Mouse (Mus musculus) hindbrain, embryonic 14.5 days (tissue): Measurements from ENCODE around the gene Sptb. TPM values are rescaled to one million over a fixed set of nuclear protein-coding genes. Genes with fewer than 3 reads are reported as not detected.

ENCODE experiments used
- ATAC-seq: fragments of 200-750 bp; cut with Nextera tagmentation; 2 replicates; pipeline ENCODE4 v1.8.0; 2017; ENCODE audit warnings: moderate number of reproducible peaks, mild to moderate bottlenecking, moderate TSS enrichment, moderate library complexity; ENCODE audit not compliant: low FRiP score
- DNase-seq: peaks from one replicate; pipeline ENCODE4 v3.0.0-alpha.2; 2015; ENCODE audit warnings: low spot score
- H3K27ac ChIP-seq: fragments of 300-500 bp; sonication (generic); 2 replicates; pipeline ENCODE4 v1.5.1; 2014; ENCODE audit warnings: mild to moderate bottlenecking, moderate library complexity
- H3K27me3 ChIP-seq: fragments of 300-500 bp; sonication (generic); 2 replicates; pipeline ENCODE4 v1.6.1; 2014; ENCODE audit warnings: mild to moderate bottlenecking, low read length, mixed read lengths; ENCODE audit not compliant: control insufficient read depth, insufficient read depth
- H3K36me3 ChIP-seq: fragments of 300-500 bp; sonication (generic); replicated peaks from 2 replicates; pipeline ENCODE4 v1.6.1; 2014; ENCODE audit not compliant: control insufficient read depth, insufficient read depth
- H3K4me1 ChIP-seq: fragments of 300-500 bp; sonication (generic); replicated peaks from 2 replicates; pipeline ENCODE4 v1.6.1; 2014; ENCODE audit warnings: antibody characterized with exemption, low read length, mixed read lengths; ENCODE audit not compliant: control insufficient read depth, insufficient read depth
- H3K4me2 ChIP-seq: fragments of 300-500 bp; sonication (generic); replicated peaks from 2 replicates; pipeline ENCODE4 v1.6.1; 2014; ENCODE audit warnings: mild to moderate bottlenecking, moderate library complexity
- H3K4me3 ChIP-seq: fragments of 300-500 bp; sonication (generic); replicated peaks from 2 replicates; pipeline ENCODE4 v1.5.1; 2014; ENCODE audit warnings: mild to moderate bottlenecking, low read length
- H3K9ac ChIP-seq: fragments of 300-500 bp; sonication (generic); 2 replicates; pipeline ENCODE4 v1.6.1; 2014
- H3K9me3 ChIP-seq: fragments of 300-500 bp; sonication (generic); 2 replicates; pipeline ENCODE4 v1.6.1; 2016; ENCODE audit warnings: low read length; ENCODE audit not compliant: control insufficient read depth
- WGBS: fragments of 180-500 bp; shearing (Covaris S2); extraction: QIAGEN DNeasy Blood & Tissue Kit; methylation state at CpG from one replicate; pipeline ENCODE4 v1.1.7; 2014; 5-methylcytosine and 5-hydroxymethylcytosine counted together
- polyA plus RNA-seq: library from polyadenylated mRNA; unstranded; fragments of >200 nt; fragmentation: Nextera tagmentation; extraction: Ambion mirVana; gene quantifications from 2 replicates; pipeline ENCODE4 v1.2.1, GENCODE M21; 2014

The Sptb gene
- polyA plus RNA-seq, 1 experiment from 2014 or later, result 11.3 TPM

DNA sequence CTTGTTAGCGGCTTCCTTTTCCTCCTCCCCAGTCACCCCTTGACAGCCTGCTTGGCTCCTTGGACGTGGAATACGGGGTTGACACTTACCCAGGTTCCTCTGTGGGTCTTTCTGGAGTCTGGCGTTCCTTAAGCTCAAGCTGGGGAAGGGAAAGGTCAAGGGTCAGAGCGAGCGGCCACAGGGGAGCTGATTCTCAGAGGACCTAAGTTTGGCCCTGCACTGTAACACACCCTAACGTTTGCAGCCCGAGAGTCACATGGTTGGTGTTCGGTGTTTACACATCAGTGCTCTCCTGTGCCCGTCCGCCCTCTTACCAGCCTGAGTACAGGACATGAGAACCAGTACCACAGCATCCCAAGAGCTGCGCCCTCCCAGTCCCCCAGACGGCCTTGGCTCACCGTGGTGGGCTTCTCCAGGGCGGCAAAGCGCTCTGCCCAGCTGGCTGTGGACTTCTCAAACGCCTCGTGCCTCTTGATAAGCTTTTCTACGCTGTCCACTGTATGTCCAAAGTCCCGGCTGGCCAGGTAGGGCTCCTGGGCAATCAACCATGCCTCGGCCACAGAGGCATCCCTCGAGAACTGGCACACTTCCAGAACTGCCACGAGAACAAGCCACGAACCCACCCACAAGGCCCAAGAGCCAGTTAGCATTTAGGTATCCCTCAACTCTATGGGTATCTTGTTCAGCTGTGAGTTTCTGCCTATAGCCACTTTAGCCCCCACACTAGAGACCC lies 112.0 kb downstream of the Sptb start:
- H3K9ac ChIP-seq, result no peak overlapping the region
- H3K4me3 ChIP-seq, result no peak overlapping the region
- 80% methylated on average over 24 of the region's 24 CpGs for WGBS
- no peaks in the 10 kb centered on the region for H3K9me3 ChIP-seq
- H3K27me3 ChIP-seq, result no peaks in the 10 kb centered on the region
- no peak overlapping the region for H3K4me2 ChIP-seq
- DNase-seq, result no peak
- H3K36me3 ChIP-seq, result no peaks in the 10 kb centered on the region
- no peak overlapping the region for H3K27ac ChIP-seq
- peaks cover 8% of the 10 kb centered on the region; the same call in 1 of the 2 replicates for H3K4me1 ChIP-seq
- no peak for ATAC-seq

DNA sequence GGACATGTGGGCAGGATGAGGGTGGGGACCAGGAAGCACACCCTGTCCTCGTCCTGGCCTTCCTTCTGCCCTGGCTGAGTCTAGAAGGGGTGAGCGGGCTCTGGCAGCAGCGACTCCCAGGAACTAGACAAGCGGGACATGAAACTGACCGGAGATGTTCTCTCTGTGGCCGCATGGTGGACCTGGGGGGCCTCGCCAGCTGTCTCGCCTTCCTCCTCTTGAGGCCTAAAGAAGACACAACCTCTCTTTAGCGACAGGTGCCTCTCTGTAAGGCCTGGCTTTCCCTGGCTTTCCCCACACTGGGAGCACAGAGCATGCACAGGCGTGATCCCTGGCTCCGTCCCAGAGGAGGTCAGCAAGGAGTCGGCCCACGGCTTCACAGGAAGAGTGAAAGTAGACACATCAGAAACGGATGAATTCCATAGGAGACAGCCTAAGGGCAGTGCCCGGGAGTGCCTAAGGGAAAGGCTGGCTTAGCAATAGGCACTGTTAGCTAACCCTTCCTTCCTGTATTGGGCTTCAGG lies 112.7 kb downstream of the Sptb start:
- DNase-seq, result no peak
- ATAC-seq, result no peak
- Histone ChIP-seq H3K9me3 (no peaks in the 10 kb centered on the region), H3K4me1 (peaks cover 8% of the 10 kb centered on the region; the same call in 1 of the 2 replicates), H3K36me3 (no peaks in the 10 kb centered on the region), H3K4me2 (no peak overlapping the region), H3K27me3 (no peaks in the 10 kb centered on the region), H3K27ac (no peak overlapping the region), H3K9ac (no peak overlapping the region), H3K4me3 (no peak overlapping the region)
- WGBS, result 79% methylated on average over 15 of the region's 15 CpGs

- Histone ChIP-seq H3K9me3 (no peaks in the 10 kb centered on the region), H3K36me3 (no peaks in the 10 kb centered on the region), H3K27ac (no peak overlapping the region), H3K27me3 (no peaks in the 10 kb centered on the region), H3K4me1 (peaks cover 8% of the 10 kb centered on the region; the same call in 1 of the 2 replicates), H3K9ac (no peak overlapping the region), H3K4me3 (no peak overlapping the region), H3K4me2 (no peak overlapping the region)
- DNase-seq (peak; percentile 76), ATAC-seq (peak; percentile 37; the same call in 1 of the 2 replicates)
- WGBS, result 63% methylated on average over 15 of the region's 15 CpGs
Observed at GRCm38 (mm10) chr12:76596292-76597023, 113.9 kb downstream of the Sptb start.

- Histone ChIP-seq H3K4me3 (no peak overlapping the region), H3K36me3 (no peaks in the 10 kb centered on the region), H3K9ac (no peak overlapping the region), H3K27me3 (no peaks in the 10 kb centered on the region), H3K4me2 (no peak overlapping the region), H3K4me1 (peaks cover 8% of the 10 kb centered on the region; the same call in 1 of the 2 replicates), H3K9me3 (no peaks in the 10 kb centered on the region), H3K27ac (no peak overlapping the region)
- no peak for DNase-seq
- no peak for ATAC-seq
- 64% methylated on average over 2 of the region's 2 CpGs for WGBS
Observed at GRCm38 (mm10) chr12:76595830-76596229, 114.5 kb downstream of the Sptb start.

- Histone ChIP-seq H3K27me3 (no peaks in the 10 kb centered on the region), H3K4me3 (no peak overlapping the region), H3K36me3 (no peaks in the 10 kb centered on the region), H3K9ac (no peak overlapping the region), H3K4me1 (peaks cover 8% of the 10 kb centered on the region; the same call in 1 of the 2 replicates), H3K4me2 (no peak overlapping the region), H3K9me3 (no peaks in the 10 kb centered on the region), H3K27ac (peak overlapping the region; percentile 2; the same call in 1 of the 2 replicates)
- ATAC-seq (no peak), DNase-seq (no peak)
- WGBS, result 61% methylated on average over 3 of the region's 3 CpGs
Observed at GRCm38 (mm10) chr12:76594556-76594955, 115.8 kb downstream of the Sptb start.

GRCm38 (mm10) chr12:76593839-76594322 lies 116.5 kb downstream of the Sptb start:
- H3K4me2 ChIP-seq, result no peak overlapping the region
- H3K27me3 ChIP-seq, result no peaks in the 10 kb centered on the region
- DNase-seq (no peak), ATAC-seq (0 out of 2 replicates have a peak, but pooled peaks have one; percentile 23)
- peaks cover 8% of the 10 kb centered on the region; the same call in 1 of the 2 replicates for H3K4me1 ChIP-seq
- no peak overlapping the region for H3K4me3 ChIP-seq
- H3K9me3 ChIP-seq, result no peaks in the 10 kb centered on the region
- peak overlapping the region; percentile 2; the same call in 1 of the 2 replicates for H3K27ac ChIP-seq
- no peaks in the 10 kb centered on the region for H3K36me3 ChIP-seq
- H3K9ac ChIP-seq, result no peak overlapping the region
- WGBS, result 7% methylated on average over 7 of the region's 7 CpGs

DNA sequence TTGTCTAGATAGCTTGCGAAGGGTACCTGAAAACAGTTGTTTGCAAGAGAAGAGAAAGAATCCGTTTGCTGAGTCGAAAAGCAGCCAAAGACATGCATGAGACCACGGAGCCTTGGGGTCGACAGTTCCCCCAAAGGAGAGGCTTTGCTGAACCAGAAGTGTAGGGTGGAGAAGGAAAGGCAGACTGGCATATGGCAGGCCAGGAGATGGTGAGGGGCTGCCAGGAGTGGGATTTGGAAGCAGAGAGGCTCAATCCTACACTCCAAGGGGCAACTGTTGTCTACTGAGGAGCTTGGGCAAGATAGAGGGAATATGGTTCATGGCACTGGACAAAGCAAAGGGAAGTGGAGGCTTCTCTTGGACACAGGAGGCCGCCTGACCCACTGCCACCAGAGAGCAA lies 117.1 kb downstream of the Sptb start:
- Histone ChIP-seq H3K4me3 (no peak overlapping the region), H3K9ac (no peak overlapping the region), H3K9me3 (no peaks in the 10 kb centered on the region), H3K4me2 (no peak overlapping the region), H3K4me1 (peaks cover 8% of the 10 kb centered on the region; the same call in 1 of the 2 replicates), H3K36me3 (no peaks in the 10 kb centered on the region), H3K27me3 (no peaks in the 10 kb centered on the region), H3K27ac (no peak overlapping the region)
- ATAC-seq, result no peak
- DNase-seq, result no peak
- 81% methylated on average over 6 of the region's 6 CpGs for WGBS

- ATAC-seq (no peak), DNase-seq (peak; percentile 81)
- no peak overlapping the region for H3K9ac ChIP-seq
- no peaks in the 10 kb centered on the region for H3K36me3 ChIP-seq
- H3K9me3 ChIP-seq, result no peaks in the 10 kb centered on the region
- no peaks in the 10 kb centered on the region for H3K27me3 ChIP-seq
- WGBS, result 66% methylated on average over 1 of the region's 1 CpGs
- no peak overlapping the region for H3K27ac ChIP-seq
- H3K4me1 ChIP-seq, result peaks cover 8% of the 10 kb centered on the region; the same call in 1 of the 2 replicates
- no peak overlapping the region for H3K4me2 ChIP-seq
- H3K4me3 ChIP-seq, result no peak overlapping the region
Observed at GRCm38 (mm10) chr12:76592213-76592612, 118.1 kb downstream of the Sptb start.

- peaks cover 8% of the 10 kb centered on the region; the same call in 1 of the 2 replicates for H3K4me1 ChIP-seq
- no peaks in the 10 kb centered on the region for H3K27me3 ChIP-seq
- H3K27ac ChIP-seq, result no peak overlapping the region
- H3K36me3 ChIP-seq, result no peaks in the 10 kb centered on the region
- no peak overlapping the region for H3K4me3 ChIP-seq
- ATAC-seq (no peak), DNase-seq (no peak)
- H3K4me2 ChIP-seq, result no peak overlapping the region
- H3K9me3 ChIP-seq, result no peaks in the 10 kb centered on the region
- WGBS, result 82% methylated on average over 3 of the region's 3 CpGs
- no peak overlapping the region for H3K9ac ChIP-seq
Observed at GRCm38 (mm10) chr12:76591037-76591436, 119.3 kb downstream of the Sptb start.
